Mouse (Mus musculus): ENCODE data around the gene Atp6v0d1.

Atp6v0d1 gene

DNA sequence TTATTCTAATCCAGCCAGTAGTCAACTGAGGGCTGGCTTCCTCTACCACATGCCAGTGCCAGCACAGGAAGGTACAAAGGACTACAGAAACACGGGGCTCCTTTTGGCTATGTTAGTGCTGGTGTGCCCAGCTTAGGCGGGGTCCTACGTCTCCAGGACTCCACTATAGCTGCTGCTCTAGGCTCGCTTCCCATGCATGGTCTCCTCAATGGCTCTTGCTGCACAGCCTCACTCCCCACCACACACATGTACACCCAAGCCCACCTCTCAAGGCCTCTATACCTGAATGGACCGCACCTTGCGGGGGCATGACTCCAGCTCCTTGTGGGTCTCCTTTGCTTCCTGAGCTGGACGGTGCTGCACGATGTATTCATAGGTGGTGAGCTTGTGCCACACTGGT is 90.1 kb downstream of the Atp6v0d1 start:
- no peak for DNase-seq (ENCODE audit: extremely low read depth, low read depth, low spot score)

DNA sequence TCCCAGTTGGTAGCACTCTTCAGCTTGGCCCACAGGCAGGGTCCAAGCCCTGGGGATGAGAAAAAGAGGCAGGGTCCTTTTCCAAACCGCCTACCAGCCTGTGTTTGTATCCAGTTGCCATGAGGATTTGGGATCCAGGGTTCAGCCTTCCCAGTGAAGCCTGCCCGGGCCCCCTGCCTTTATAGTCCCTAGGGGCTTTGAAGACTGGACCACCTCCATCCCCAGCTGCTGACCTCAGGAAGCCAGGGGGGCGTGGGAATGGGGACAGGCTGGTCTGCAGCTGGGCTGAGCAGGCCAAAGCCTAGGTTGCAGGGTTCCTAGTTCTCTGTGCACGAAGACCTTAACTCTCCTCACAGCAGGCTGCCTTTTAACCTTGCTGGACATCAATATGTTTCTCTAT is 90.6 kb downstream of the Atp6v0d1 start:
- no peak for DNase-seq (ENCODE audit: extremely low read depth, low read depth, low spot score)

DNA sequence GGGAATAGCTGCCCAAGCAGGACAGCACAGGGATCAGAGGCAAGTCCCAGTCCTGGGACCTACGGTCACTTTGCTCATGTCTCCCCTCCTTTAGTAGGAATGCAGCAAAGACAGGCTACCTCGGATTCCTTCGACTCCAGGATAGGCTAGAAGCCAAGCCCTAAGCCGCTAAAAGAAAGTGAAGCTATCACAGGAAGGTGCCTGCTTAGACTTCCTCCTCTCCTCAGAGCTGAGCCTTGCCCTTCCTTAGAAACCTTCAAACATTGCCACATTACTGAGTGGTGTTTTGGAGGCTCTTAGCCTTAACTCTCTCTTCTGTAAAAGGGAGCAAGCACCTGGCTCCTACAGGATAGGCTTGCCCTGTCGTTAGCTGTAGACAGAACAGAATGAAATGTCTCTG is 91.2 kb downstream of the Atp6v0d1 start:
- no peak for DNase-seq (ENCODE audit: extremely low read depth, low read depth, low spot score)

Data from fat pad, adult 2 months (tissue).